Mouse (Mus musculus): ENCODE results near the gene Dock6.
"Not testable (repeated sequence)": the region's sequence is repeated elsewhere in the genome, so short reads cannot be mapped to it uniquely, and the experiment has no call there.

Gene Dock6

GRCm38 (mm10) chr9:21852128-21853091 lies at the start of gene Dock6:
Gene Dock6, minus strand, starts transcription at chr9:21852635.
- peak; percentile 49 to 72 for DNase-seq (ENCODE audit: low spot score in 2 of 2)

GRCm38 (mm10) chr9:21901223-21901820 lies 48.9 kb upstream of the Dock6 start:
- peak; percentile 55 to 79 for DNase-seq (ENCODE audit: low spot score in 2 of 2)

- DNase-seq (ENCODE audit: low spot score in 2 of 2), result no peak
These were observed 36.8 kb upstream of the Dock6 start for GRCm38 (mm10) chr9:21889229-21889628.

DNA sequence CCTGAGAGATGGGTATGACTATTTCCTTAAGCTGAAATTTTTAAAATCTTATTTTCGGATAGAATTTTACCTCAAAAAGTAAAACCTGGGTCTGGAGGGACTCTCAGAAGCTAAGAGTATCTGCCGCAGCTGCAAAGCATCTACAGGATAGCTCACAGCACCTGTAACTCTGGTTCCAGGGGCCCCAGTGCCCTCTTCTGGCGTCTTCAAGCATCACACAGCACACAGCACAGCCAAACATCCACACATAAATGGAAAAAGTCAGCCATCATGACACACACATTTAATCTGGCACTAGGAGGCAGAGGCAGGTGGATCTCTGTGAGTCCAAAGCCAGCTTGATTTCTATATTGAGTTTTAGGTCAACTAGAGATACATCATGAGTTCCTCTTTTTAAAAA lies 24.2 kb upstream of the Dock6 start:
- DNase-seq (ENCODE audit: low spot score in 2 of 2), result no peak

GRCm38 (mm10) chr9:21872204-21872603 lies 19.8 kb upstream of the Dock6 start:
- DNase-seq (ENCODE audit: low spot score in 2 of 2), result no peak

DNA sequence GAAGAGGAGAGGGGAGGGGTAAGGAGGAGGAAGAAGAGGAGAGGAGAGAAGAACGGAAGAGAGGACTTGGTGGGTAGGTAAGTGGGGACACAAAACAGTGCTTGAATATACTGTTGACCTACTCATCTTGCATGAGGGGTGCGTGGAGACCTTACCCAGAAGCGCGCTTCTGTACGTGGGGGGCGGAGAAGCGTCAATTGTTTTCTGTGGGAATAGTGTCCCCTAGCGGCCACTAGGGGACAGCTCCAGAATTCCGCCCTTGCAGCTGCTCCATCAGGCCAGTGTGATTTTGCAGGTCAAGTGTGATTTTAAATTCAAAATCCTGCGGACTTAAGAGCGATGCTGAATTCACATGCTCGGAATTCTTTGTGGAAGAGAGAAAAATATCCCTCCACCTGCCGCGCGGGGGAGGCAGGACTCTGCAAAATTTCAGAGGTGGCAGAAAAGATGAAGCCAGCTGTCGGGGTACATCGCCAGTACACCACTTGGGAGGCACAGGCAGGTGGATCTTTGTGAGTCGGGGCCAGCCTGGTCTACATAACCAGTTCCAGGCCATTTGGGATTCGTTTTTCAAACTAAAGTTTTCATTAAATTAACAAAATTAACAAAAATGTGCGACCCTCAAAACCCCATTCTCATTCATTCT lies 18.6 kb upstream of the Dock6 start:
- DNase-seq (ENCODE audit: low spot score in 2 of 2), result peak in 1 of 2 experiments; percentile 30

DNA sequence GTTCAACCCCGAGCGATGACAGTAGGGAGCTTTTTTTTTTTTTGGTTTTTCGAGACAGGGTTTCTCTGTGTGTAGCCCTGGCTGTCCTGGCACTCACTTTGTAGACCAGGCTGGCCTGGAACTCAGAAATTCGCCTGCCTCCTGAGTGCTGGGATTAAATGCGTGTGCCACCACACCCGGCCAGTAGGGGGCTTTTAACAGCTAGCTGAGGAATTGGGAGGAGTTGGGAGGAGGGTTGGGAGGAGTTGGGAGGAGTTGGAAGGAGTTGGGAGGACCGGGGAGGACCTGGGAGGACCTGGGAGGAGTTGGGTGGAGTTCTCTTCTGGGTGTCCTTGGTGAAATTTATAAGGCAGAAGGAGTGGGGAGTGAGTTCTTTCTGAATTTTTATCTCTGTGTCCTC lies 16.9 kb upstream of the Dock6 start:
- DNase-seq (ENCODE audit: low spot score in 2 of 2), result peak in 1 of 2 experiments; percentile 36

DNA sequence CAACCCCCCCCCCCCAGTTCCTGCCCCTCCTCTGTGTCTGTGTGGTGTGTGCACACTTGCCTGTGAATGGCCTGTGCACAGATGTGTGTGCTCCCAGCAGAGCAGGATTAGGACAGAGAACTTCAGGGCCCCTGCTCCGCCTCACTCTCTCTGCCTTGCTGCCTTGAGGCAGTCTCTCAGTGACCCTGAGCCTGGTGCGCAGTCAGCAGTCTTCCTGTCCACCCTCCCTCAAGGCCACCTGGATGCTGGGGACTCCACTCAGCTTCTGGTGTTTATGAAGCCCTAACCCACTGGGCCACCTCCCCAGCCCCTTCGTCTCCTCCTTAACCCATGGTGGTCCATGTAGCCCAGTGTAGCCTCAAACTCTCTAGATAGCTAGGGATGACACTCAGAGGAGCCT lies 15.3 kb upstream of the Dock6 start:
- DNase-seq (ENCODE audit: low spot score in 2 of 2), result no peak

DNA sequence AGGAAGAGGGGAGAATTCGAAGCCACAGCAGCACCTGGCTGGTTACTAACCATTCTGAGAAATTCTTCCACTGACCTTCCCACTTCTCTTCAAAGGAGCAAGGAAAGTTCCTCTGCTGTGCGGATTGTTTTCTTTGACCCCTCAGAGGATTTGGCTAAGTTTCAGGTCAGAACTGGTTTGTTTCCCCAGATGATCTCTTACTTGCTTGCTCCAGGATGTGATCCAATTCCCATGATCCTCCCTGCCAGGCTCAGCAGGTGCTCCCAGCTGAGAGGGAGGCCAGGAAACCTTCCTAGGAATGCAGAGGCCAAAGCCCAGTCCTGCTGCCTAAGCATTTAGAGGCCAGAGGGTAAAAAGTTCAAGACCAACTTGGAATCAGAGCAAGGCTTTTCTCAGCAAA lies 14.2 kb upstream of the Dock6 start:
- no peak for DNase-seq (ENCODE audit: low spot score in 2 of 2)

DNA sequence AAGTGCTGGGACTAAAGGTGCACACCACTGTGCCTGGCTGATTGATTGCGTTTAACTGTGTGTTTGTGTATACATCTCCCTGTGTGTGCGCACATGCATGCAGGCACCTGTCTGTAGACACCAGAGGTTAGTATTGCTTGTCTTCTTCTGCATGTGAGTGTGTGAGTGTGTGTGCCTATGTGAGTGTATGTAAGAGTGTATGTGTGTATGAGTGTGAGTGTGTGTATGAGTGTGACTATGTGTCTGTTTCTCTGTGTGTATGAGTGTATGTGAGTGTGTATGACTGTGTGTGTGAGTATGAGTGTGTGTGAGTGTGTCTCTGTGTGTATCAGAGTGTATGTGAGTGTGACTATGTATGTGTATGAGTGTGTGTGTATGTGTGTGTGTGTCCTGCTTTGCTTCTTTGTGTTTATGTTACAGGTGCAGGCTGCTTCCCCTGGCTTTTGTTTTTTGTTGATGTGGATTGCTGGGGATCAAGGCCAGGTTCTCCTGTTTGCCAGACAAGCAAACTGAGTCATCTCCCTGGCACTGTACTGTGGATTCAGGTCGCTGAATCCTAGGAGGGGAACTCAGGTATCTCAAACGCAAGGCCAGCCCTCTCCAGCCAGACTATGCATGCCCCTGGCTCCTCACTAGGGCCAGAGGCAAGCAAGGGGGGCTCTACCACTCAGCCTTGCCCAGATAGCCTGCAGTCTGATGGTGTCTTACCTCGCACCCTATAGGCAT lies 13.4 kb upstream of the Dock6 start:
- DNase-seq (ENCODE audit: low spot score in 2 of 2), result no peak

- no peak for DNase-seq (ENCODE audit: low spot score in 2 of 2)
These were observed 9.7 kb upstream of the Dock6 start for GRCm38 (mm10) chr9:21862181-21862580.

- not testable (repeated sequence) for DNase-seq (ENCODE audit: low spot score in 2 of 2)
These were observed 7.9 kb upstream of the Dock6 start for GRCm38 (mm10) chr9:21860349-21860748.

- DNase-seq (ENCODE audit: low spot score in 2 of 2), result no peak
These were observed 7.2 kb upstream of the Dock6 start for GRCm38 (mm10) chr9:21859606-21860005.

DNA sequence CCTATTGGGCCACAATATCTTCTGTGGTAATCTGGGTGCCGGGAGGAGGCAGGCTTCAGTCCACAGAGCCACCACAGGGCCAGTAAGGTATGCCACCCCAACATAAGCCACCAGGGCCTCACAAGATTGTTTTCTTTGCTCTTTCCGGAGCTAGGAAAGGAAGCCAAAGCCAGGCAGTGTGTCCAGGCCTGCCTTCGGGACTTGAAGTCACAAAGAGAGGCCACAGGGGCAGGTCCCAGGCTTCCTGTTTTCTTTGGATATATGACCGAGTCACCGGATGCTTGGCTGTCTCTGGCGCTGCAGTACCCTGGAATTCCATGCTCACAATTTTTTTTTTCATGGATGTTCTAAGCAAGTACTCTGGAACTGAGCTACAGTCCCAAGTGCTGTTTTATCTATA lies 5.6 kb upstream of the Dock6 start:
- DNase-seq (ENCODE audit: low spot score in 2 of 2), result no peak

GRCm38 (mm10) chr9:21857501-21857900 lies 5.1 kb upstream of the Dock6 start:
- no peak for DNase-seq (ENCODE audit: low spot score in 2 of 2)

- DNase-seq (ENCODE audit: low spot score in 2 of 2), result no peak
These were observed 2.5 kb upstream of the Dock6 start for GRCm38 (mm10) chr9:21854894-21855293.

GRCm38 (mm10) chr9:21853961-21854360 lies 1.5 kb upstream of the Dock6 start:
- DNase-seq (ENCODE audit: low spot score in 2 of 2), result no peak

DNA sequence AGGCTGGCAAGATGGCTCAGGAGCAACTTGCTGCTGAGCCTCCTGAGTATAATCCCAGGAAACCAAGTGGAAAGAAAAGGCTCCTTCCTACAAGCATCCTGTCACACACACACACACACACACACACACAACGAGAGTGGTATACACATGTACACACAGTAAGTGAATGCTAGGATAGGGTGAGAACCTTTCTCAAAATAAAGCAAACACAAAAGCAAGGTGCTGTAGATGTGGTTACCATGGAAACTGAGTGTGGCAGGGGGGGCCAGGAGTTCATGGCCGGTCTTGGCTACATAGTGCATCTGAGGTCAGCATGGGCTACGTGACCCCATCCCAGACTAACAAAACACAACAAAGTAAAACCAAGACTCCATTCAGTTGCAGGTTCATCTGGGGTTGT lies 1.4 kb downstream of the Dock6 start:
- DNase-seq (ENCODE audit: low spot score in 2 of 2), result no peak

GRCm38 (mm10) chr9:21849691-21850677 lies 2.5 kb downstream of the Dock6 start:
- no peak for DNase-seq (ENCODE audit: low spot score in 2 of 2)

DNA sequence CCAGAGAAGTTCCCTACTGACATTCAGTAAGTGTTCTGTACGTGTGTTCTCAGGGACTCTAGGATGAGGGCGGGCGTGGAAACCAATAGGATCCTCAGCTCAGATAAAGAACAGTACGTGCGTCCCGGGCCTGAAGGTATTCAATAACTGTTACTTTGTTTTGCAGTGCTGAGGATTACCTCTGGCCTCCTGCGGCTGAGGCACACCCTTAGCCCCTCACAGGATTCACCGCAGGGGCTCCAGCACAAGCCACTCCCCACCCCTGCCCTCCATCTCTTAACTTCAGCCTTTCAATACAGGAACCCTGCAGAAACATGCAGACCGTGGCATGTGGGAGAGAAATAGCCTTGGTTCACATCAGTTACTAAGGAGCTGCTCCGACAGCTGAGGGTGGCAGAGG lies 4.5 kb downstream of the Dock6 start:
- DNase-seq (ENCODE audit: low spot score in 2 of 2), result no peak

GRCm38 (mm10) chr9:21847425-21847824 lies 5.0 kb downstream of the Dock6 start:
- no peak for DNase-seq (ENCODE audit: low spot score in 2 of 2)
